Mouse (Mus musculus) megakaryocyte, embryonic 14.5 days (primary cell): ENCODE results near the gene P3h4.

Source experiments
- FLI1 ChIP-seq: IDR thresholded peaks from 2 replicates; pipeline ENCODE4 v1.6.1; 2012; ENCODE audit warnings: low read length, inconsistent platforms, mixed read lengths
- GATA1 ChIP-seq: IDR thresholded peaks from 3 replicates; pipeline ENCODE4 v1.6.1; 2012; ENCODE audit warnings: mixed read lengths, low read length, inconsistent platforms, borderline replicate concordance

DNA sequence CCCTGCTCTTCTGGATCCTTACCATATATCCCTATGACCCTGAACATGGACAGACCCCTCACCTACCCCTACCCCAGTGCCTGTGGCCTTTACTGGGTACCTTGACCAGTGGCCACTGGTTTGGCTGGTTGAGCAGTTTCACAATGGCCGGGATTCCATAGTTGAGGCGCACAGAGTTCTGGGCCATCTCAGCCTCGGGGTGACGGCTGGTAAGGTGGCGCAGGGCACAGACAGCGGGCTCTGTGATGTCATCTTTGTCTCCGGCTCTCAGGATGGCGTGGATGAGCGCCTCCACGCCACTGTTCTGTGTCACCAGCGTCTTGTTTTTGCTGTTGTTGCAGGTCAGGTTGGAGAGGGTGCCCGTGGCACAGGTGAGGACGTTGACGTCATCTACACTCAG is 36.6 kb downstream of the P3h4 start:
- no peak for TF ChIP-seq GATA1
- TF ChIP-seq FLI1 = no peak
